Mouse (Mus musculus) heart, postnatal 0 days (tissue): ENCODE measurements around the gene Cpa2.

ENCODE experiments used
- CTCF ChIP-seq: IDR thresholded peaks from 2 replicates; pipeline ENCODE4 v1.5.1; 2016; ENCODE audit warnings: antibody characterized with exemption, control low read depth, low read depth
- EP300 ChIP-seq: IDR thresholded peaks from 2 replicates; pipeline ENCODE4 v1.6.1; 2016; ENCODE audit warnings: antibody characterized with exemption, low read depth

- TF ChIP-seq CTCF (no peak), EP300 (no peak)
Measured at GRCm38 (mm10) chr6:30568069-30568468, 26.7 kb downstream of the Cpa2 start, which contains the start of gene Cpa4.
